Mouse (Mus musculus) bone marrow, adult 2 months (tissue): ENCODE measurements around the gene Ahcy.

Experiments
- CTCF ChIP-seq: fragments of 200-500 bp; IDR thresholded peaks from 2 replicates; pipeline ENCODE4 v1.5.1; 2011; ENCODE audit warnings: low read length, control low read depth; ENCODE audit not compliant: control insufficient read depth, insufficient read depth
- POLR2A ChIP-seq: fragments of 200-500 bp; IDR thresholded peaks from 2 replicates; pipeline ENCODE4 v1.6.1; 2011; ENCODE audit warnings: low read depth, mild to moderate bottlenecking, control low read depth, low read length, borderline replicate concordance; ENCODE audit not compliant: control insufficient read depth

DNA sequence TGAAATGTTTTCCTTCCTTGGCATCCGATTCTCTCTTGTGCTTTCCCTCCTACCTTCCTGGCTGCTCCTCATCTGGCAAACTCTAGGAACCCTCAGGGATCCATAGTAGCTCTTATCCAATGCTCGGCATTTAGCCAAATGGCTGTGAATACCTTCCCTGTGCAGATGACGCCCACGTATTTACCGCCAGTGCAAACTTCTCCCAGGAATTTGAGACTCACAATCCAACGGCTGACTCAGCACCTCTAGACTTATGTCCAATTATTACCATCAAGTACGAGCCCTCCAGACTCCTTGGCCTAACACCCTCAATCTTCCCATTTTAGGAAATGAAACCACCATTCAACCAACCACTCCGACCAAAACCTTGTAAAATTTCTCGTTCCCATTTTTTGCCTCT, 3.3 kb downstream of the Ahcy start:
- no peak for TF ChIP-seq CTCF
- TF ChIP-seq POLR2A, result no peak
